Mouse (Mus musculus): ENCODE measurements around the gene Fbxw17.
"Not testable (repeated sequence)": the region's sequence is repeated elsewhere in the genome, so short reads cannot be mapped to it uniquely, and the experiment has no call there.

Fbxw17 gene

GRCm38 (mm10) chr13:50417389-50418183 lies at the start of gene Fbxw17:
Fbxw17 (plus strand) TSS chr13:50417864.
- DNase-seq (ENCODE audit: low read depth in 1 of 2, low spot score in 2 of 2) = peak; percentile 29 to 34

- DNase-seq (ENCODE audit: low read depth in 1 of 2, low spot score in 2 of 2) = not testable (repeated sequence)
Measured at GRCm38 (mm10) chr13:50372934-50373705, 44.5 kb upstream of the Fbxw17 start.

- not testable (repeated sequence) for DNase-seq (ENCODE audit: low read depth in 1 of 2, low spot score in 2 of 2)
Measured at GRCm38 (mm10) chr13:50389146-50389545, 28.5 kb upstream of the Fbxw17 start.

GRCm38 (mm10) chr13:50418421-50418820 lies 757 bp downstream of the Fbxw17 start:
- DNase-seq (ENCODE audit: low read depth in 1 of 2, low spot score in 2 of 2) = no peak

DNA sequence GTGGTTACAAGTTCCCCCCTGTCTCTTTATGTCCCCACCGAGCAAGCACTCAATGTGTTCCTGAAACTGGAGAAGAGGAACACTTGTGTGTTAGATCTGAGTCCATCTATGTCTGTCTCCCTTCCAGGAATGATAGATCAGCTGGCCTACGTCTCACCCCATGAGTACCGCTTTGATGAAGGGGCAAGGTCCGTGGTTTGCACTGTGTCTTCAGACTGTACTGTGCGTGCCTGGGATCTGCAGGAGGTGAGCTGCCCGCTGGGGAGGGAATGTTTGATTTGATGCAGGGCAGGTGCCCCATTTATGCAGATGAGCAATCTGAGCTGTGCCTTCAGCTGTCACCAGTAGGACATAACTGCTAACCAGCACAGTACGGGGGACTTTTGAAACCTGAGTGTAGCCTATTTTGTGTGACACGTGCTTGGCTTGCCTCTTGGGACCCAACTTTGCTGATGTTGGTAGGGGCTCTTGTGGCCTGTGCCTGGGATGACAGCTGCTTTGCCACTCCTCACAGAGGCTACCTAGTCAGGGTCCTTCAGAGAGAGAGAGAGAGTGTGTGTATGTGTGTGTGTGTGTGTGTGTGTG lies 6.1 kb downstream of the Fbxw17 start:
- no peak for DNase-seq (ENCODE audit: low read depth in 1 of 2, low spot score in 2 of 2)

DNA sequence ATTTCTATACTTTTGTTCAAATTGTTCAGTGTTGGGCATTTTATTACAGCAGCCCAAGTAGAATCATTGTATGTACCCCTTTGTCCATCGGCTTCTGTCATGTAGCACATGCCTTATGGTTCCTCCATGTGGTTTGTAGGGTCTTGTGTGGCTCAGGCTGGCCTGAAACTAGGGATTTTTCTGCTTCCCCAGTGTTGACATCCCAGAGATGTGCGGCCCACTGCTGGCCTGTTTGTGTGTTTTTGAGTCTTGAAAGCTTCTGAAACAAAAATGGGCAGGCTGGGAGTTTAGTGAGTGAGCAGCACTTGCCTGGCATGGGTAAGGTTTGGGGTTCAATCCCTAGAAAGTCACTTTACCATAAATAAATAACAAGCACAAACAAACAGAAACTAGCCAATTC lies 6.9 kb downstream of the Fbxw17 start:
- no peak for DNase-seq (ENCODE audit: low read depth in 1 of 2, low spot score in 2 of 2)

DNA sequence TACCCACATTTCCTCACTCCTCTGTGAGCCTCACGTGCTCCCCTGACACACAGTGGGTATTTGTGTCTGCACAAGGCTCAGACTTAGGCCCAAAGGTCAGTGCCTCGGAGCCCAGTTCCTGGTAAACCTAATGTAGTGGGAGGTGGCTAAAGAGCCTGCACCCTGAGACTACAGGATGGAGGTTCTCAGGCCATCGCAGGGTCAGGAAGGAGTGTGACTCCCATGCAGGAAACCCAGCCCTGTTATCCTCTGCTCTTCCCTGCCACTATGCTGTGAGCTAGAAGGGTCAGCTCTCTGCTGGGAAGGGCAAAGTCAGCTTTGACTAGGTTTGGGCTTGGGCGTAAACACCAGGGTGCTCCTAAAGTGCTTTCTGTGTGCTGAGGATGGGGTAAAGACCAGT lies 9.0 kb downstream of the Fbxw17 start:
- DNase-seq (ENCODE audit: low read depth in 1 of 2, low spot score in 2 of 2) = no peak

DNA sequence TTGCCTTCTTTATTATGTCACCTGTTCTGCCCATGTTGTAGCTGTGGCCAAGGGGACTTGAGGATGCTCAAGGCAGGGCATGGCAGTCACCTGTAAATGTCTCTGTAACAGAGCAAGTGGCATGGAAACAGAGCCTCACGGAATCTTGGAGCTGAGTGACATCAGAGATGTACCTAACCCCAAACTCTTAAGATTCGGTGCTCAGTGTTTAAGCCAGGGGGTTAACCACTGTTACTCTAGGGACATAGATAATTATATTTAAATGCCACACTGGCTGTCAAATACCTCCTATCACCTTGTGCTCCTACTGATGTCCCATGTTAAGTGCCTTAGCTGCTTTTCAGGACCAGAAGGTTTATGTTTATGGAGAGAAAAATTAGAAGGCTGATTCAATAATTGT lies 26.1 kb downstream of the Fbxw17 start, which contains the start of gene Gm47429:
TSS of gene Gm47429 (minus strand) at position 101 of the 400 bp plus-strand sequence.
- DNase-seq (ENCODE audit: low read depth in 1 of 2, low spot score in 2 of 2) = no peak

DNA sequence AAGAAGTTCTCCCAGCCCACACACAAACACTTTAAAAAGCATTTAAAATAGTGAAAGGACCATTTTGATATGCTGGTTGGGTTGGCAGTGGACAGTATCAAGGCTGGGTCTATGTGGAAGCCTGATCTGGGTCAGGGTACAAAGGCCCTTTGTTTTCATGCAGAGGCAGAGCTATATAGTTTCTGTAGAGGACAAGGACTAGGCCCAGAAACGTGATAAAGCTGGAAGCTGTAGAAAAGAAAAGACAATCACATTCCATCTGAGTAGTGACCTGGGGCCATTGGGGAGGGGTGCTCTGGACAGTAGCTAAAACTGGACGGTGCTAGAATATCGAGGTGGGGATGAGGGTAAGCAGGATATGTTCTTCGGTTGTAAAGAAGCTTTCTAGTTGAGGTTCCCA lies 27.6 kb downstream of the Fbxw17 start:
- DNase-seq (ENCODE audit: low read depth in 1 of 2, low spot score in 2 of 2) = no peak

DNA sequence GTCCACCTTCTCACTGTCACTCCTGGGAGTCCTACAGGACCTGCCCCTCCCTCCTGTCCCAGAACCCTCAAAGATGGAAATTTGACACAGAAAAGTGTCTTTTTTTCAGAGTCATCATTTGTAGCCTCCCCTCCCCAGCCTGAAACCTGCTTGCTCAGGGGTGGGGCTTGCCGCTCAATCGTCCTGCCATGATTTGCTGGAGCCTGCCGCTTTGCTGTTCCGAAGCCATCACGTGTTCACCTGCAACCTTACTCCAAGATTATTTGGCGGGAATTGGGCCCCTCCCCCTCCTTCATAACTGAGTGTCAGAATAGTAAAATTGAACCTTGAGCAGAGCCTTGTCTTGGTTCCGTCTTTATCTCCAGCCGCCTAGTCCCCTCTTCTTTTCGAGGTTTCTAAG lies 34.6 kb downstream of the Fbxw17 start:
- DNase-seq (ENCODE audit: low read depth in 1 of 2, low spot score in 2 of 2) = not testable (repeated sequence)

DNA sequence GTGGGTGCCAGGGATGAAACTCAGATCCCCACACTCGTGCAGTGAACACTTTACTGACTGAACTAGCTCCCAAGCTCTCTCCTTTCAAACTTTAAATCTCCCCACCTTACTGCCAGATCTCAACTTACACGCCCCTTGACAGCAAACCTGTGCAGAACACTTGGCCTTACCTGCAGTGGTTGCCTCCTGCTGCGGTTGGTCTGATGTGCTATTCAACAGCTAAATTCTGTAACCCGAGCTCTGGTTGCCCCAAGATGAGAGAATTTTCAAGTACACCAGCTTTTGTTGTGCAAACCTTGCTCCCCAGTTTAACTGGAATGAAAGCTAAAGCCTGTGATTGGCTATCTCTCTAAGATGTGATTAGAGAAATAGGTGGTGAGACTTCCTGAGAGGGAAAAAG lies 35.8 kb downstream of the Fbxw17 start:
- DNase-seq (ENCODE audit: low read depth in 1 of 2, low spot score in 2 of 2) = no peak

- not testable (repeated sequence) for DNase-seq (ENCODE audit: low read depth in 1 of 2, low spot score in 2 of 2)
Measured at GRCm38 (mm10) chr13:50460433-50460832, 42.8 kb downstream of the Fbxw17 start.

DNA sequence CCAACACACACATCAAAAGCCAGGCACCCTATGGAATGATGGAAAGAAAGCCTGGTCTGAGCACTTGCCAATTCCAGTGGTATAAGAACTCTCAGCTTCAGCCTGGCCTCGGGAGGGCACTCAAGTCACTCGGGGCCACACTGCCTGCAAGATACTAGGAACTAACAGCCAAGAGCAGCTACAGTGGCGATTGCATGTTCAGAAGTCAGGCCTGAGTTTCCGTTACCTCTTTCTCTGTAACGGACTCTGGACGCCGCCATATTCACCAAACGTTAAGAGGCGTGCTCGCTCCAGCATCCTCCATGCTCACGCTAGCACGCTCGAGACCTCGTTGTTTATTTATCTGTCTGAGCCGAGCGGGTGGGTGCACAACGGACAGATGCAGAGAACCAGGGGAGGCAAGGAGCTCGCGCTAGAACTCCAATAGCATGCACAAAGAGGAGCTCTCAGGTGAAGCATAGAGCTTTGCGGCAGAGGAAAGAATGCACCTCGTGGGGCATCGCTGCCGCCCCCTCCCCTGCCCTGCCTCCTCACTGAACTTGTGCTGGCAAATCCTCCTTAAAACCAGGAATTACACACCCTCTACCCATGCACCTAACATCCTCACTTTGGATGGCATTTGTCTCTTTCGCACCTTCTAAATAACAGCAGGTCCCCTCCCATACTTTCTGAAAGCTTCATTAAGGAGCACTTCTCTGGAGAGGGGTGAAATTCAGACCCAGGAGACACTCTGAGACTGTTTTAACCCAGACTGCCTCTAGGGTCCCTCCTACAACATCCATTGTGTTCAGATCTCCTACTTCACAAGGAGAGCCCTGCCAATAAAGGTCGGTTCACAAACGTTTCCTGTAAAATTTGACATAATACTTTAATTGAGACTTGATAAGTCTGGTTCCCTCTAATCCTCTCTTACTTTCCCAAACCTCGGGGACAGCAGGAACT lies 47.2 kb downstream of the Fbxw17 start:
- no peak for DNase-seq (ENCODE audit: low read depth in 1 of 2, low spot score in 2 of 2)

GRCm38 (mm10) chr13:50467007-50467406 lies 49.3 kb downstream of the Fbxw17 start, which contains the start of gene Nutm2:
Nutm2 (plus strand) TSS chr13:50467307.
- no peak for DNase-seq (ENCODE audit: low read depth in 1 of 2, low spot score in 2 of 2)

Measured in monocyte, adult 2 months (primary cell).